Mouse (Mus musculus) spleen, adult 12 weeks (tissue): ENCODE data around the gene Map1b.

Experiments
- DNase-seq: peaks from one replicate; pipeline ENCODE4 v3.0.0; 2022; ENCODE audit warnings: low spot score

Map1b gene

DNA sequence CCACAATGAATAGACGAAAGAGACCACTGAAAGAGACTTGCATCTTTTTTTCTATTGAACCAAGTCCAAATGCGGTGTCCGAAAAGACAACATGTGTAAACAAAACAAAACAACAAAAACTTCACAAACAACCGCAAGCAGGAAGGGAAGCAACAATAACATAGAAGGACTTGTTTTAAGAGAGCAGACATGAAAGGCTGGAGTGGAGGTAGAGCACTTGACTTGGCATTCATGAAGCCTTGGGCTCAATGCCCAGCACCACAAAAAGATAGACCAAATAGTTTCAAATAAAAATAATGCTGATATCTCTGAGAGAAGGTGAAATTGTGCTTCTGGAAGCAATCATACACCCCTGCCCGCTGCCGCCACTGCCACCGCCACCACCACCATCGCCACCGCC lies 30.5 kb downstream of the Map1b start:
- no peak for DNase-seq

DNA sequence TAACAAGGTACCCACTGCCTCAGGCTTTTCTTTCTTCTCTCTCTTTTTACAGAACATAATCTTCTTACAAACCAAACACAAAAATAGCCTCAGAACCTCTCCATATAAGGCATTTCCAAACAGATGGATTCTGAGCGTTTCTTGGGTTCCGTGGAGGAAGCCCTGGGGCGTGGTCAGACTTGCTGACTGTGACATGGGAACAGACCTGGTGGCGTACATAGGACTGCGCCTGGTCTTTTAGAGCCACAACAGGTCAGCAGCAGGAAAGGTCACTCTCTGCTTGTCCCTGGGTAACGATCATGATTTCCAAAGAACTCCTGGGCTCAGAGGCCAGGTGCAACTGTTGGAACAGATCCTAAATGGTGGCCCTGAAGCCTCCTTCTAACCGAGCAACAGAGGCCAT lies 31.0 kb downstream of the Map1b start:
- no peak for DNase-seq

DNA sequence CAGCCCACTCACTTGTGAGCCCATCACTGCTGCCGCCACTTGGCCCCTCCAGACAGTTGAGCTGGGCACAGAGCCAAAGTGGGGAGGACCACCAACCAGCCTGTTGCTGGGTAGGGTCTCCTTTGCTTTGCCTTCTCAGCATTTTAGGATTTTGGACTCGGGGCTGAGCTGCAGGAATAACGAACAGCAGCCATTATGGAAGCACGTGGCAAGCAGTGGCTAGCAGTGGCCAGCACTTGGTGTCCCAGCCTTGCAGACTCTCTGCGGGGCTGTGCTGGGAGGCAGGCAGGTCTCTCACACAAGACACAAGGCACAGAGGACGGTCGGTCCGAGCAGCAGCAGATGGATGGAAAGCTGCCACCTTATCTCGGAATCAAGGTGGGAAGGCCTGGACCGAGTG lies 31.4 kb downstream of the Map1b start:
- no peak for DNase-seq

DNA sequence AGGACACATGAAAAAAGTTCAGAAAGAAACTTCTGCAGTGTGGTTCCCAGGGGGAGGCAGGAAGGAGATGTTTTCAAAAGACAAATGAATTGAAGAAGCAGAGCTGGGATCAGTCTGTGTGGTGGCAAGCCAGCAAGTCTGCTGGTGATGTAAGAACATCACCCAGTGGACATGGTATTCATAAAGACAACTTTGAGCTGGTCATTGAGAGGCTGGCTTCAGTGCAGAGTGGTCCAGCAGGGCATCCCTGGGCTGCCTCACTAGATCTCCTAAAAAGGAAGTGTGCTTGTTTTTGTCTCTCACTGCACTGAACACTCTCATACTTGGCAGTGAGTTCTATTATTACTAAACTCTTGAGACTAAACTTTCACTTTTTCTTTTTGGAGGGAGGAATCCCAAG lies 32.9 kb downstream of the Map1b start:
- no peak for DNase-seq

DNA sequence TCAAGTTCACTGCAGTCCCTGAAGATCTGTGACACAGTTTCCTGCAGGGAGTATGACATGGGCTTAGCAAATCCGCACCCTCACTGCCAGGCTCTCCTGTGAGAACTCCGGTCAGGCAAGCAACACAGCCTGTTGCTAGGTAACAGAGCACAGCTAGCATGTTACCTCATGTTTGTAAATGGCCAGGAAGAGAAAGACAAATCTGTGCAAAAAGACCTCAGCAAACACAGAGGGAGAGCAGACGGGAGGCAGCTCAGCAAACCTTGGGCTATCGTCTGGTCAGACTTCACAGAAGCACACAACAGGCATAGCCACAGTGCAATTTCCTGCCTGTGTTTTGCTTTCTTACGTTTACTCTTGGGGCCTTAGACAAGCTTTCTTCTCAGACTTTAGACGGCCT lies 40.9 kb downstream of the Map1b start:
- DNase-seq, result no peak

DNA sequence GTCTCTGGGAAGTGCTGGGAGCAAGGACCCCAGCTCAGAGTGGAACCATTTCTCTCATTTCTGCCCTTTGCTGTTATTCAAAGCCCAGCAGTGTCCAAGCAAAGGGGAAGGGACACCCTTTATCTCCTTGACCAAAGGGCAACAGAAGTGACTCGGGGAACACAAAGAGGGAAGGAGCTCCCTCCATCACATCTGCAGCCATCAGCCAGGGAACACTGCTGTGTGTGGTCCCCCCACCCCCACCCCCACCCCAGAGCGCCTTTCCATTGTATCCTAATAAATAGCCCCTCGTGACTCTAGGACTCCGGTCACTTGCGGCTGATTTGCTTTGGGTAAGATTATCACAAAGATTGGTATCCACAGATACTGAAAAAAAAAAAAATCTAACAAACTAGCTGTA lies 41.3 kb downstream of the Map1b start:
- DNase-seq, result no peak

DNA sequence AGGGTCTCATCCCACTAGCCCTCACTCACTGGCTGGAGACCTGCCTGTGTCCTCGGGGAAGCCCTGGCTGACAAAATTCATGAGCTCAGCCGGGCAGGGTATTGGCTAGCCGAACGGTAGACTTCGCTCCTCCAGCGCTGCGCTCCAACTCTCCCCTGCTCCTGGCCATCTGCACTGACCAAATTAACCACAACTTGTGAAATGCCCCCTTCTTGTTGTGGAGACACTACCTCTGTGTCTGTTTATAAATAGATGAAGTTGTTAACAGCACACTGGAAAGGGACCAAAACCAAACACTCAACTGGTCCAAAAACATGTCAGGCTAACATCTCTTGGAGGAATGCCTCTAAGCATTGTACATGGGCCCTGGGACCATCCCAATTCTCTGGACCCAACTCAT lies 42.2 kb downstream of the Map1b start:
- no peak for DNase-seq

DNA sequence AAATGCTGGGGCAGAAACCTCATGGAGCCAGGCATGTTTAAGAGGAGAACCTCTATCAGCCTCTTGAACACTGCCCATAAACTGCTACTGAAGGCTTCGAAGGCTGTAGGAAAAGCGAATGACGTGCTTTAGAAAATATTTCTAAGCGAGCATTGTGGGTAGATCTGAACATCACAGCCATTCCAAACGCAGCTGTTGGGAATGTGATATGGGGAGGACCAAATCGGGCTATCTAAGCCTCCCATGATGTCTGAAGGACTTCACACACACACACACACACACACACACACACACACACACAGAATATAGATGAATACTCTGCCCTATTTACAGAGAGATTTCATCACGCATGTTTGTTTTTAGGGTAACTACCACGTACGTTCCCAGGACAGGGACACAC lies 44.3 kb downstream of the Map1b start:
- DNase-seq, result no peak

DNA sequence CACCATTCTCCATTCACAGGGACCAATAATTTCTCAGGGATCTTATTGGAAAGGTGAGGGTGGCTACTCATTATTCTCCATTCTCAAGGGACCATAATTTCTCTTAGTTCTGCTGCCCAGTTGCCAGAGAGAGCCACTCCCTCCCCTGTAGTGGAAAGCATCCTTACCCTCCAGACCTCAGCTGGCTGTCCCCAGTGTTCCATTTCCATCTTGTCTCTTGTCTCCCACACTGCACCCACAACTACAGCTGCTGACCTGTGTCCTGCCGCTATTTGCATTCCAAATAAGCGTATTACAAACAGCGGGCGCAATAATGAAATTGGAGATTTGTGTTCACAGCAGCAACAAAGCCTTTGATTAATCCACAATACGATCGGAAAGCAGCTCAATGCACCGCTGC lies 46.3 kb downstream of the Map1b start:
- DNase-seq, result no peak

DNA sequence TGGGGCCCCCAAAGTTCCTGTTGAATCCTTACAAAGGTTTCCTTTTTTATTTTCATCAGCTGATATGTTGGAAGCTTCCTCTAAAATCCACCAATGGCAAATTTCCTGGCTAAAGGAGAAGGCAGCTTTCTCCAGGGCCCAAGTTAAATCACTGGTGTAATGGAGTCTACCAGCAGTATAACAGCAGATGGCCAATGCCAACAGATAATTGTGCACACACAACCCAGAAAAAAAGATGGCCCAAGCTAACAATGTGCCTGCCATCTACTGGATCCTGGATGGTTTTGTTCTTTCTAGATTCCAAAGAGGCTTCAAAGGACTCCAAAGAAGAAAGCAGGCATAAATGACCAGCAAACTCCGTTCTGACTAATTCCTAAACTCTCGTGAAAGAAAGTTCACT lies 48.1 kb downstream of the Map1b start:
- DNase-seq, result no peak

DNA sequence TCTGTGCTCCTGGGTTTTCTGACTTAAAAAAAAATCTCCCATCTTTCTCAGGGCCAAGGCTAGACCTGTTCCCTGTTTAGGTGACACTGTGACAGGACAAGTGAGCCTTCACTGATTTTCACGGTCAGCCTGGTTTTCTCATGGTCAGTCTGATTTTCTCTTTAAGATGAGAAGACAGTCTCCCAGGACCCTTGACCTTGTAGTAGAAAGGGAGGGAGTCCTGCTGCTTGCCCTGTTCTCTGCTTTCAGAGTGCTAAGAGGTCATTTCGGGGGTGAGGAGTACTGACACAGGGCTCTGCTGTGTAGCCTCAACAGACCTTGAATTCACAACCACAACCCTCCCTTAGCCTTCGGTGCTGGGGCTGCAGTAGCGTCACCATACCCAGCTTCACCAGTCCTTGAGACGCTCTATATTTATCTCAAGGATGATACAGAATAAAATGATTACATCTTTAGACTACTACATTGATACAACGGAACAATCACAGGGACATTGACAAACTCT lies 49.5 kb downstream of the Map1b start:
- no peak for DNase-seq

DNA sequence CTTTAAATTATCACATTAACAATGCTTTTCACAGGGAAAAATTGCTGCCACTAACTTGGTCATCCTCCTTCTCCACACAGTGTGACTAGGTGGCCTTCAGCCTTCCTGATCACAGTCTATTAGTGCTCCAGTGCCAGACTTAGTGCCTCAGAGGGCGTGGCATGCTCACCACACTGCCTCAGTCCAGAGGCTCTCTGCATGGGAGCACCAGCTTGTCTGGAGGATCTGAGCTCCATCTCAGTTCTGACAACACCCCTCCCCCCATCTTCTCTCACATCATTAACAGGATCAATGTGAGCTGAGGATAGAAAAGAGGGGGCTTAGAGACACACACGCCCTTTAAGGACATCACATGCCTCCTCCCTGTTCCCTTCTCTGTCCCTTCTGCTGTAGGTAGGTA lies 50.3 kb downstream of the Map1b start:
- DNase-seq, result no peak

DNA sequence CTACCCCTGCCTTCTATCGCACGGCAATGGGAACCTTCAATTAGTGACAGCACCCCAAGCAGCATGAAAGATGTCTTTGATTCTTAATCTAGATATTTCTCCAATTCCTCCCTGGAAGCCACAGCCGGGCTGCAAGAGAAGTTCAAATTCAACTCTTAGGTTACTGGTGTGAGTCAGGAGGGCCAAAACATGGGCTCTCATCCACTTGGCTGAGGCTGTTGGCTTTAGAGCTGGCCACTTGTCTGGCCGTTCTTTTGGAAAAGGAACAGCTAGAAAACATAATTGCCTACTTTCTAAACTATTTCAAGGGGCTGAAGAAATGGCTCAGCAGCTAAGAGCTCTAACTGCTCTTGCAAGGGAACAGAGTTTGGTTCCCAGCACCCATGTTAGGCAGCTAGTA lies 51.8 kb downstream of the Map1b start:
- no peak for DNase-seq

DNA sequence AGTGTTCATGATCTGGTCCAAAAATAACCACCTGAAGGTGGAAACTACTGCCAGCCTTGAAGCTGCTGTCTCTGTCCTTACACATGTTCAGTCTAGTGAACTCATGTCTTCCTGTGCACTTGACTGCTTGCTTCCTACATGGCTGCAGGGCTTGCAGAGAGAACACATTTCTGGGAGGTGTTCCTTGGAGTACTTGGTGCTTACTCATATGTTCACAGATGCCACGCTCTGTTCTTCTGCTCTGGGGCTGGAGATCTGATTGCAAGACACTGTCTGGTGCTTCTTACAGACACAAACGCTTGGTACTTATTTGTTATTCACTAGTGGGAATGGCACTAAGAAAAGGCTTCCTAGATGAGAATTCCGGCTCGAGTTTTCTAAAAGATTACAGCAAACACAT lies 54.5 kb downstream of the Map1b start:
- no peak for DNase-seq

DNA sequence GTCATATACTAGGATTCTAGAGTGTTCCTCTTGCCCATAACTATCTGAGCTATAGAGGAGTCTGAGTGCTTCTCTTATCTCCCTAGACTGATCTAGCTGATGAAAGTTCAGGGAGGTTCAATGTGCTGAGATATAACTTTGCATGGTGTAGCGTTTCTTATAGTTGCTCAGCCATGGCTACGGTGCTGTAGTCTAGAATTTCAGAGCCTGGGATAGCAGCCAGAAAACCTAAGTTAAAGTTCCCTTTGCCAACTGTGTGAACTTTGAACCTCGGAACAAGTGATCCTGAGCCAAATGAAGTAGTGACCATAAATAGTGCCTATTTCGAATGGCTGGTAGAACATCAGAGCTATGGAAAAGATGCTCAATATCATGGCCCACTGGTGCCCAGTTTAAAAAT lies 56.7 kb downstream of the Map1b start:
- no peak for DNase-seq

DNA sequence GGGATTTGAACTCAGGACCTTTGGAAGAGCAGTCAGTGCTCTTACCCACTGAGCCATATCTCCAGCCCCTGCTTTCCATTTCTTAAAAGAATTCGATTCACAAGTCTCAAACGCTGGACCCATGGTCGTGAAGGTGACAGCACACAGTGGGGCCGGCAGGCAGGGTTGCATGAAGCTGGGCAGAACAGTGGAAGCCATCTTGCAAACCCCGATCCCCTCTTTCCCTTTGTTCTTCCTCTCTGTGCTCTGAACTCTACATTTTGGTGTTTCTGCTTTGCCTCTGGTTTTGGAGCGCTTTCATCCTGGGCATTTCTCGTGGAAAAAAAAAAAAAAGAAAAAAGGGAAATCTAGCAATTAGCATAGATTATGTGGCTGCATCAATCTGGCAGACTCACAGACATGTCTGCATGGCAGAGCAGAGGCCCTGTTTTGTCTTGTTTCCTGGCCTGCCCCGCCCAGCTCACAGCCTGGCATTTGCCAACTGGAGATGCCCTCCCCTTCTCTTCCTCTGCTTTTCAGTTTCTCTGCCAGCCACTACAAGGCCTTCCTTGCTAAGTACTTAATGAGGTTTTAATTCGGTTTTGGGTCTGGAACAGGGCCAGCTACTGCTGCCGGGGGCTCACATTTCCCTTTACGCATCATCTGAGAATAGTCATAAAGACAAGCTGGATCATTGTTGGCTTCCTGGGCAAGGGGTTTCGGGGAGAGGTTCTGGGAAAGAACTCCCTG lies 57.5 kb downstream of the Map1b start:
- no peak for DNase-seq

DNA sequence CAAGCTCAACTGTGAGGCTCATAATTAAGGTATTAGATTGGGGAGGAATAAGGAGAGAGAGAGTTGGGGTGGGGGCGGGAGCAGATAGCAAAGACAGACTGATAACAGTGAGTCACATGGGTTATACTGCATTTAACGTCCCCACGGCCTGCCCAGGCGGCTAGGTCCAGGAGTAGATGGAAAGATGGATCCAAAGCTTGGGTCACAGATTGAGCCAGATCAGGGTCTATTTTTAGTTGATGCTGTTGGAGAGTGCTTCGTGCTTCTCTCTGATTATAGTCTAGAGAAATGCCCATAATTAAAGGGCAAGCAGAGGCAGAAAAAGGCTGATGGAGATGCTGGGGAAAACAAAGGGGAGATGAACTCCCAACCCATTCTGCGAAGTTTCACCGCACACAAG lies 61.4 kb downstream of the Map1b start:
- no peak for DNase-seq

DNA sequence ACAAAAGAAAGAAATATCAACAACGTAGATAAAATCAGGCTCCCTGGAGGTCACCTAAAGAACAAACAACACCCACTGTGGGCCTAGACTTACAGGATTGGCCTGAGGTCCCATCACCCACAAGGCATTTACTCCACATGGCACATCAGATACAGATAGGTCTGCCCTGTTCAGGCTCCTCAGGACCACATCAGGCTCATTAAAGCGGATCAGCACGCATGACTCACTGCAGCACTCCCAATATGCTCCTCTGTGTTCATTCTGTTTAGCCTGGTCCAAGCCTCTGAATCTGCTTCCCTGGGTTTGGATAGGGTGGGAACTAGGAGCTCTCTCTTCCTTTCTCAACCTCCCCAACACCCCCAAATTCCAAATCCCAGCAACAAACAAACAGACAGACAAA lies 63.9 kb downstream of the Map1b start:
- no peak for DNase-seq

DNA sequence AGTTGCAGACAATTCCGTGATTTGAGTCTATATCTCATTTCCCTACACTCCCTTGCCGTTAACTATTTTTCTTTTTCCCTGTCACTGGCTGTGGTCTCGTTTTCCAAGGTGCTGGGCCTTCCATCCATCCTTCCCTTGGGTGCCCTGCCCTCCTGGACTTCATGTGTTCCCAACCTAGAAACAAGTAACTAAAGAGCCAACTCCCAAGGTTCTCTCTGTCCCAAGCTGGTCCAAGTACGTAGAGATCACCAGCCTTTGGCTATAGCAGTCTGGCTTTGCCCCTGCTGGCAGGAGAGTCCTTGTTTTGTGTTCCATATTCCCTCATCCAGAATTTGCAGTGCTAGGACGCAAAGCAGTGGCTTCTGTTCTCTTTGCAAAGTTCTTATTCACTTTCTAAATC lies 65.1 kb downstream of the Map1b start:
- no peak for DNase-seq

DNA sequence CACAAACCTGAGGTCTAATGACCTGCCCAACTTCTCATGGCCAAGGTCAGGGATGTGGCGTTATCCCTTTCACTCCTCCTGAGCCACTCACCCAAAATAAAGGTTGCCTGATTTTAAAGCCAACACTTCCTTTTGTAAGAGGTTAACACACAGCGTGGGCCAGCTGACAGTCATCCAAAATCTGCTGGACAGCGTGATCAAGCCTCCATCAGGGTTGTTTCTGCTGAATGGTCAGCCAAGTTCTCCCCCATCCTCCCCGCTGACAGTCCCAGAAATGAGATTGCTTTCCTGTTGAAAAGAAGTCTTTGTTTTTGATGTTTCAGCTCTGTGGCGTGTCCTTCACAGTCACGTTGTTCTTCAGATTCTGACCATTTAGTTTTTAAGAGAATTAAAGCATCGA lies 65.6 kb downstream of the Map1b start:
- no peak for DNase-seq

DNA sequence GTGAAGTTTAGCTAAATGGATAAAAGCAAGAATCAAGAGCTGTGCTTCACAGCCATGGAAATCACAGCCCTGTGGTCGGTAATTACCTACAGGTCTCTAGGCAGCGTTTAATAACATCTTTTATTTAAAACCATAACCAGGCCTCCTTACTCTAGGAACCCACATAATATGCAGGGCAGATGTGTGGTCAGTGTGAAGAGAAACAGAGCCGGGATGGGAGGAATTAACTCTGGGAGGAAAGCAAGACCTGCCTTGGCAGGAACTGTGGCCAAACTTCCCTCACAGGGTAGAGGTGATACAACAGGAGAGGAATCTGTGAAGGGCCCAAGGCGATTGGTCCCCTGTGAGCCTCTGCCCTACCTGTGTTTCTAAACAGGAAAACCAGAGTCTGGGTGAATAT lies 66.8 kb downstream of the Map1b start:
- DNase-seq, result no peak

DNA sequence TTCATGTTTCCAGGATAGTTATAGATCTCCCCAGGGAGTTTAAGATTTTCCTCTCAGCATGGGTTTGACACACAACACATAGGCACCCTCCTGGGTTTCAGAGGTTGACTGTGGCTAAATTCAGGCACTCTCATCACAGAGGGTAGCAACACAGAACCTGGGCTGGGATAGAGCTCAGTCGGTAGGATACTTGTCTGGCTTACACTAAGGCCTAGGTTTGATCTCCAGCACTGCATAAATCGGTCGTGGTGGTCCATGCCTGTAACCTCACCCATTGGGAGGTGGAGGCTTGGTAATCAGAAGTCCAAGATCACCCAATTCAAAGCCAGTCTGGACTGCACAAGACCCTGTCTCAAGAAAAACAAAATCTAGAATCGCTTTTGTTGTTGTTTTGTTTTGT lies 68.1 kb downstream of the Map1b start:
- no peak for DNase-seq

DNA sequence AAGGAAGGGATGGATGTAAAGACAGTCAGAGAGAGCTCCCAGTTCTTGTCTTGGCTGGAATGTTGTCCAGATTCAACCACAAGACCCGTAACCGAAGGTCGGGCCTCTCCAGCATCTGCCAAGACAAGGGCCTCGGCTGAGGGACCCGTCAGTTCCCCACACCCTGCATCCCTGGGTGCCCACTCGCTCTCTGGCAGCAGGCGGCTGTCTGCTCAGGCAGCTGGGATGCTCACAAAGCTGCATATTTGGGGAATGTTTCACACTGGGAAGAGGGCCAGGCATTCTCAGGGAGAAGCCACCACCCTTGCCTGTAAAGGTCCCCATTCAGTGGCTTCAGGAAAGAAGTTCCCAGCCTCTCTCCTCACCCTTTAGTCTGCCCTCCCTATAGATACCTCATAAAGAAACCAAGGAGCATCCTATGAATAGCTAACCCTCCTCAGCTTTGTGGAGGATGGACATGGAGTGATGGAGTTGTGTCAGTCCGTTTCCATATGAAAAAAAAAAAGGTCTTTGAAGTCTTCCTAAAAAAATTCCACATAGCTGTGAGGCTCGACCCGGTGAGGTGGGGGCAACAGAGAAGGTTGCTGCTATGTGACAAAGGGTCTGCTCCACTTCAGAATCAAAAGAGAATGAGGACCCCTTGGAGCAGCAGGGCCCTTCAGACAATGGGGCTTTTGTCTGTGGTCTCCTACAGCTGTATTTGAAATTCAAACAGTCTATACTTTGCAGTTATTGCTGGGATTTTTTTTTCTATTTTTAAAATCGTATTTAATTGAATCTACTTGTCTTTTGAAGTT lies 68.7 kb downstream of the Map1b start:
- DNase-seq, result no peak

DNA sequence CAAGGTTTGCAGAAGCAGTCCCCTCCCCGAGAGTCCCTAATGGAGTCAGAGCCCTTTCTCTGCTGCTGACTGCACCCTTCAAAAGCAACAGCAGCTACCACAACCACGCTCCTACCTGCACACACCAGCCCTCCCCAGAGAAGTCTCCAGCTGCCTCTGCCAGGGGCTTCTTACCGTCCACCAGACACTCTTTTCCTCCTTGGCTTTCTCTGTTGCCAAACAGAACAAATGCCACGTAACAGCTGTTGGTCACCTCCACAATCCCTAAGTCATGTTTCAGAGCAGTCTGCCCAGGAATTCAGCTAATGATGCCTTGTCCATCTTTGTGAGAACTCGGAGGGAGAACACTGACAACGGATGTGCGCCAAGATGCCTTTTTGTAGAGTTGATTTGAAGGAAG lies 69.3 kb downstream of the Map1b start:
- no peak for DNase-seq
